Mouse (Mus musculus) hindbrain, embryonic 16.5 days (tissue): Measurements from ENCODE around the gene Gm28891. TPM values are rescaled to one million over a fixed set of nuclear protein-coding genes. Genes with fewer than 3 reads are reported as not detected.
"Not testable (repeated sequence)": the region's sequence is repeated elsewhere in the genome, so short reads cannot be mapped to it uniquely, and the experiment has no call there.

Experiments
- ATAC-seq: fragments of 200-750 bp; cut with Nextera tagmentation; 2 replicates; pipeline ENCODE4 v1.8.0; 2017; ENCODE audit warnings: moderate TSS enrichment, moderate library complexity
- H3K27ac ChIP-seq: fragments of 300-500 bp; sonication (generic); 2 replicates; pipeline ENCODE4 v1.5.1; 2014; ENCODE audit warnings: low read depth, mild to moderate bottlenecking, control low read depth, low read length, moderate library complexity
- H3K27me3 ChIP-seq: fragments of 300-500 bp; sonication (generic); replicated peaks from 2 replicates; pipeline ENCODE4 v1.6.1; 2014; ENCODE audit warnings: low read length; ENCODE audit not compliant: control insufficient read depth, insufficient read depth
- H3K36me3 ChIP-seq: fragments of 300-500 bp; sonication (generic); 2 replicates; pipeline ENCODE4 v1.6.1; 2014; ENCODE audit warnings: mild to moderate bottlenecking, low read length, moderate library complexity, mixed read lengths; ENCODE audit not compliant: control insufficient read depth, insufficient read depth
- H3K4me1 ChIP-seq: fragments of 300-500 bp; sonication (generic); 2 replicates; pipeline ENCODE4 v1.6.1; 2014; ENCODE audit warnings: low read depth, low read length; ENCODE audit not compliant: control insufficient read depth, insufficient read depth
- H3K4me2 ChIP-seq: fragments of 300-500 bp; sonication (generic); 2 replicates; pipeline ENCODE4 v1.6.1; 2014; ENCODE audit warnings: mild to moderate bottlenecking, low read length, control low read depth, moderate library complexity
- H3K4me3 ChIP-seq: fragments of 300-500 bp; sonication (generic); 2 replicates; pipeline ENCODE4 v1.5.1; 2014; ENCODE audit warnings: mild to moderate bottlenecking, low read length, control low read depth, moderate library complexity
- H3K9ac ChIP-seq: fragments of 300-500 bp; sonication (generic); 2 replicates; pipeline ENCODE4 v1.6.1; 2014; ENCODE audit warnings: low read depth, mild to moderate bottlenecking, control low read depth, low read length, moderate library complexity
- H3K9me3 ChIP-seq: fragments of 300-500 bp; sonication (generic); 2 replicates; pipeline ENCODE4 v1.6.1; 2014; ENCODE audit warnings: mild to moderate bottlenecking, low read length, moderate library complexity; ENCODE audit not compliant: control insufficient read depth
- WGBS: fragments of 180-500 bp; shearing (Covaris S2); extraction: QIAGEN DNeasy Blood & Tissue Kit; methylation state at CpG from one replicate; pipeline ENCODE4 v1.1.7; 2014; 5-methylcytosine and 5-hydroxymethylcytosine counted together
- polyA plus RNA-seq: library from polyadenylated mRNA; unstranded; fragments of >200 nt; fragmentation: Nextera tagmentation; extraction: Ambion mirVana; gene quantifications from 2 replicates; pipeline ENCODE4 v1.2.1, GENCODE M21; 2015

Gm28891 gene
- not detected in 2 replicates for polyA plus RNA-seq

DNA sequence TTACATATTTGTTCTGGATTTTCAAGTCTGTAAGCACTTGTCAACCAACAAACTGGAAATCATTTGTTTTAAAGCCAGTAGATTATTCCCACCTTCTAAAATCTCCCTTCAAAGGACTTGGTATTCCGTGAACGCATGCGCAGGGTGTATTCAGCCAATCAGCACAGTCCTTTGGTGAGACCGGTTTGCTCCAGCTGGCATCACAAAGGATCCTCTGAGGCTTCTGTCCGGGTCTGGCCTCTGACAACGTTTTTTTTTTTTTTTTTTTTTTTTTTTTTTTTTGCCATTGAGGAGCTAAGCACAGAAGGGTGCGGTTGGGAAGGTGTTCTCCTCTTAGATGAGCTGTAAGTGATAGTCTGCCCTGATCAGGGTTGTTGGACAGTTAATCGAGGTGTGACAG lies at the start of gene Gm28891:
TSS of gene Gm28891 (plus strand) at position 301 of the 400 bp plus-strand sequence.
- not testable (repeated sequence) for H3K9ac ChIP-seq, H3K9me3 ChIP-seq, H3K4me2 ChIP-seq, H3K4me3 ChIP-seq, H3K27me3 ChIP-seq, ATAC-seq, H3K36me3 ChIP-seq, H3K27ac ChIP-seq, H3K4me1 ChIP-seq
- 90% methylated on average over 2 of the region's 8 CpGs for WGBS
